Mouse (Mus musculus) ES-E14 (cell line): Measurements from ENCODE around the gene Bid. TPM values are rescaled to one million over a fixed set of nuclear protein-coding genes. Genes with fewer than 3 reads are reported as not detected.
A peak's percentile ranks its signal among the peaks of the same experiment; 100 is the strongest.

Experiments
- DNase-seq: peaks from one replicate; pipeline ENCODE4 v3.0.0-alpha.2; 2013; ENCODE audit warnings: low read depth, low spot score
- H3K27ac ChIP-seq: 2 replicates; pipeline ENCODE4 v1.5.1; 2012; ENCODE audit warnings: low read depth, mild to moderate bottlenecking, low read length, moderate library complexity, mixed read lengths; ENCODE audit not compliant: poor library complexity, insufficient read depth, severe bottlenecking
- H3K36me3 ChIP-seq: 2 replicates; pipeline ENCODE4 v1.6.1; 2012; ENCODE audit warnings: mild to moderate bottlenecking, low read length, moderate library complexity, mixed read lengths; ENCODE audit not compliant: control insufficient read depth, poor library complexity, insufficient read depth, severe bottlenecking
- H3K4me1 ChIP-seq, 2 experiments: fragments of 150-350 bp in 1 of 2; sonication (generic) in 1 of 2; 2 replicates each; pipeline ENCODE4 v1.6.1; 2012; ENCODE audit warnings: low read length in 2 of 2, mild to moderate bottlenecking in 1 of 2, mixed read lengths in 1 of 2; ENCODE audit not compliant: control insufficient read depth in 2 of 2, insufficient read depth in 2 of 2, poor library complexity in 1 of 2
- H3K4me3 ChIP-seq, 2 experiments: fragments of 150-350 bp in 1 of 2; sonication (generic) in 1 of 2; 2 replicates each; pipeline ENCODE4 v1.5.1; 2012; ENCODE audit warnings: low read length in 2 of 2, low read depth in 1 of 2, mild to moderate bottlenecking in 1 of 2, mixed read lengths in 1 of 2; ENCODE audit not compliant: insufficient read depth in 1 of 2, poor library complexity in 1 of 2, severe bottlenecking in 1 of 2
- H3K9ac ChIP-seq: 2 replicates; pipeline ENCODE4 v1.6.1; 2012; ENCODE audit warnings: low read depth, mild to moderate bottlenecking, low read length, mixed read lengths; ENCODE audit not compliant: poor library complexity, insufficient read depth, severe bottlenecking
- H3K9me3 ChIP-seq: fragments of 150-350 bp; sonication (generic); 2 replicates; pipeline ENCODE4 v1.6.1; 2012; ENCODE audit warnings: low read depth, mild to moderate bottlenecking, low read length; ENCODE audit not compliant: control insufficient read depth, insufficient read depth
- CHD2 ChIP-seq: IDR thresholded peaks from 2 replicates; pipeline ENCODE4 v1.6.1; 2014; ENCODE audit warnings: mild to moderate bottlenecking, low read depth, low read length, inconsistent platforms
- HCFC1 ChIP-seq: IDR thresholded peaks from 2 replicates; pipeline ENCODE4 v1.6.1; 2012; ENCODE audit warnings: low read length, inconsistent platforms, borderline replicate concordance; ENCODE audit not compliant: insufficient read depth
- MAFK ChIP-seq: IDR thresholded peaks from 2 replicates; pipeline ENCODE4 v1.6.1; 2014; ENCODE audit warnings: mild to moderate bottlenecking, low read depth, low read length, inconsistent platforms; ENCODE audit not compliant: insufficient read depth
- ZC3H11A ChIP-seq: IDR thresholded peaks from 2 replicates; pipeline ENCODE4 v1.6.1; 2012; ENCODE audit warnings: low read depth, mild to moderate bottlenecking, inconsistent platforms, low read length, borderline replicate concordance
- ZNF384 ChIP-seq: IDR thresholded peaks from 2 replicates; pipeline ENCODE4 v1.6.1; 2012; ENCODE audit warnings: low read depth, low read length, inconsistent platforms
- in situ Hi-C, 2 experiments: fragments of 600-800 bp; cut with MboI; formaldehyde crosslinking; loops; one replicate each; pipeline ENCODE4 v1.15.1; 2025; ENCODE audit warnings: low sequenced_read_pairs in 2 of 2, inconsistent platforms in 1 of 2; ENCODE audit not compliant: unreplicated experiment in 2 of 2
- total RNA-seq: library from RNA; depleted of rRNA; stranded (reverse); fragments of 300-350 nt; gene quantifications from 2 replicates; pipeline ENCODE4 v1.2.3, GENCODE M21; 2012; rRNA removed

The Bid gene
- total RNA-seq = 20.0 and 27.0 TPM in 2 replicates

GRCm38 (mm10) chr6:120916074-120916971, at the start of gene Bid:
Gene Bid, minus strand, starts transcription at chr6:120916853.
- H3K9me3 ChIP-seq = no peaks in the 10 kb centered on the region
- no peak within 1 kb of the TSS for H3K27ac ChIP-seq
- in situ Hi-C loops = no loop called here
- TF ChIP-seq CHD2 (no peak), HCFC1 (0 out of 2 replicates have a peak, but pooled peaks have one; percentile 16), ZC3H11A (no peak), MAFK (no peak), ZNF384 (no peak)
- no peaks in the 10 kb centered on the region; the same call in 1 of the 2 replicates for H3K36me3 ChIP-seq
- DNase-seq = peak; percentile 73
- H3K4me3 ChIP-seq = peak within 1 kb of the TSS; percentile 87 to 99
- H3K4me1 ChIP-seq = peaks cover 3 to 27% of the 10 kb centered on the region in 2 experiments; a peak in 3 of 4 replicates
- H3K9ac ChIP-seq = peak within 1 kb of the TSS; percentile 93

DNA sequence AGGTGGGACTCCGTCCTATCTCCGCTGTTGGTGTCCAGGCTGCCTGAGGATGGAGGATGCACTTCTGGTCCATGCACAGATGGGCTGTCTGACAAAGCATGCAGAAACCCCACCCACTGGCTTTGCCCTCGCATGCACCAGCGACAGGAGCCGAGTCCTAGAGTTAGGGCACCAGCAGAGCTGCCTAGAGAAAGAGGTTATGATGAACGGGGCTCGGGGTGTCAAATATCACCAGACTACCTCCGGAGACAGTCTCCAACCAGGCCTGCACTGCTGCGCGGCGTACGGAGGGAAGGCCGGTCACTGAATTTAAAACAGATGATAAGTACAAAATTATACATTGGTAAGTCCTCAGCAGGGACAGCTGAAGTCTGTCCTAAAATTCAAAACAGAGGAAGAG, 49.2 kb upstream of the Bid start:
- DNase-seq = no peak

DNA sequence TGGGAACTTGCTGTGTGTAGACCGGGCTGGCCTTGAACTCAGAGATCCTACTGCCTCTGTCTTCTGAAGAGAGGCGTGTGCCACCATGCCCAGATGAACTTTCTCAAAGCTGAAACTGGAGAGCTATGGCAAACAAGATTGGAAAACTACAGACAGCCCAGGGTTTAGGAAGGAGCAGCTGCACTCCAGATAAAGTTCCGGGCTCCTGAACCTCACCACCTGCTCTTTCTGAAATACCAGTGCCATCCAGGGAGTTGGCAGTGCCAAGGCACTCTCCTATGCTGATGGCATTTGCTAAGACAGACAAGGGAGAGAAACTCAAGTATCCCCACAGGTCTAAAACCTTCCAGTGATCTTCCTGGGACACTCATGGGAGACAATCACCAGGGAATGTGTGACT, 47.5 kb upstream of the Bid start:
- TF ChIP-seq HCFC1 = no peak
- TF ChIP-seq ZC3H11A = no peak
- no peak for TF ChIP-seq ZNF384
- no peak for TF ChIP-seq MAFK
- no peak for TF ChIP-seq CHD2
- no peak overlapping the region for H3K27ac ChIP-seq
- in situ Hi-C loops = no loop called here

More for the DNA sequence above, 49.2 kb upstream of the Bid start:
- in situ Hi-C loops = no loop called here
- no peak overlapping the region for H3K4me3 ChIP-seq
- 0 out of 2 replicates have a peak overlapping the region, but pooled peaks have one; percentile 16 for H3K27ac ChIP-seq
- no peak for TF ChIP-seq ZNF384
- no peak for TF ChIP-seq CHD2
- no peak for TF ChIP-seq MAFK
- TF ChIP-seq ZC3H11A = no peak
- no peak for TF ChIP-seq HCFC1
- no peaks in the 10 kb centered on the region for H3K9me3 ChIP-seq
- no peaks in the 10 kb centered on the region for H3K4me1 ChIP-seq
- no peaks in the 10 kb centered on the region for H3K36me3 ChIP-seq
- no peak overlapping the region for H3K9ac ChIP-seq

DNA sequence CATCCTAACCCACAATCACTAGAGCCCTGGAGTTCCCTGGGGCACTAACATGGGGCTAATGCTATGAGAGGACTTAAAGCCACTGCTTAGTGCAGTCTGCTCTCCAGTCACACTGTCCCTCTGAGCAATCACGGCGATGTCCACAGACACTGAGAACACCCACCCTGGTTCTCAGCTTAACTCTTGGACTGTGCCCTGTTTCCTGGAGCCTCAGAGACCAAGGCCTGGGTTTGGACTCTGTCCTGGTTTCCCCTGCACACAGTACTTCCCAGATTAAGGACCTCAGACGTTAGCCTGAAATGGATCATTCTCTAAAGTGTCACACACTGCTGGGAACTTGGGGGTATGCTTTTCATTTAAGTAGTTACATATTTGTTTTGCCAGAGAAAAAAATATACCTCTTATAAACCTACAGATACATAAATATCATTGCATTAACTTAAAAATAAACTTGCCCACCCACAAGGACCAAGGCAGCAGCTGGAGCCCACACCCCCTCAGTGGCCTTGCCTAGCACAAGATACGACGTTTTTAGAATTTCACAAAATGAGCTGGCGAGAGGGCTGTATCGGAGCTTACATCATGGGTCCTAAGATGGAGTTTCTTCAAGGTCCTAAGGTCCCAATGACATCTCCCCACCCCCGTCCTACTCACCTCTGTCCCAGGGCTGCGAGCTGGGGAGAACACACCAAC, 43.8 kb upstream of the Bid start:
- Histone ChIP-seq H3K9me3 (no peaks in the 10 kb centered on the region), H3K36me3 (peaks cover 12% of the 10 kb centered on the region; the same call in 1 of the 2 replicates), H3K9ac (no peak overlapping the region), H3K4me3 (no peak overlapping the region), H3K27ac (no peak overlapping the region), H3K4me1 (no peaks in the 10 kb centered on the region; a peak in 1 of 4 replicates)
- no peak for TF ChIP-seq MAFK
- no peak for TF ChIP-seq CHD2
- TF ChIP-seq ZNF384 = no peak
- no peak for TF ChIP-seq ZC3H11A
- no peak for TF ChIP-seq HCFC1
- in situ Hi-C loops = no loop called here
- no peak for DNase-seq

More for the DNA sequence above, 47.5 kb upstream of the Bid start:
- Histone ChIP-seq H3K9me3 (no peaks in the 10 kb centered on the region), H3K4me1 (no peaks in the 10 kb centered on the region), H3K4me3 (no peak overlapping the region), H3K9ac (no peak overlapping the region), H3K36me3 (peaks cover 3% of the 10 kb centered on the region; the same call in 1 of the 2 replicates)
- DNase-seq = no peak
